Mouse (Mus musculus) right cerebral cortex, adult 18-20 months (tissue): Measurements from ENCODE around the gene Igfbp5.

Source experiments
- DNase-seq: peaks from one replicate; pipeline ENCODE4 v3.0.0; 2022; ENCODE audit warnings: mixed read lengths

The Igfbp5 gene

DNA sequence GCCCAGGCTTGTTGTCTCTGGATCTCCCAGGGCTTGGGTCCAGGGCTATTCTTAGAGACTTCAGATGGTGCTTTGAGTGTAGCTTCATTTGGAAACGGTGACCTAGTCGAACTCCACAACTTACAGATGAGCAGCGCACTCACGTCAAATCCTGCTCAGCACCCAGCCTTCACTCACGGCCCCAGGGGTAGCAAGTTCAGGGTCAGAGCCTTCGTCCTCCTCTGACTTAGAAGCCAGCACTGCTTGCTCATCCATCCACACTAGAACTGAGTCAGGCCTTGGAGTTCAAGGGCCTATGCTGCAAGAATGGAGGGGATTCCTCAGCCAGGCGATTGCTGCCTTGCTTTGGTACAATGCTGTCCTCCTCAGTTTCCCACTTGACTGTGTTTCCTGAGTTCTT is 34.9 kb downstream of the Igfbp5 start:
- no peak for DNase-seq

DNA sequence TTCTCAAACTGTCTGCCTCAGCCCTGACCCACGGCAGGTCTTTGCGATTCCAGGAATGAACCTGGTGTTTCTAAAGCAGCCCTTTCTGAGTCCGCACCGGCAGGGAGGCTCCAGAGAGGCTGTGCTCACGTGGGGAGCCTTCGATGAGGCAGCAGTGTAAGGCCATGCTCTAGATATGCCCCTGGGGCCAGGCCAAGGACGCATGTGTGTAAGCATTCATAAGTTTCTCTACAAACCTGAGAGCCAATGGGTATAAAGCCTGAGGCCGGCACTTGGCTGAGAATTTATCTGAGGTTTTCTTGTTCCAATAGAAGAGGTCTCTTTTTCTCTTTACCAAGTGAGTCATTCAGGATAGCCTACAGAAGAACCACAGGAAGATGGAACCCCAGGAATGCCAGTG is 35.3 kb downstream of the Igfbp5 start:
- DNase-seq, result no peak

DNA sequence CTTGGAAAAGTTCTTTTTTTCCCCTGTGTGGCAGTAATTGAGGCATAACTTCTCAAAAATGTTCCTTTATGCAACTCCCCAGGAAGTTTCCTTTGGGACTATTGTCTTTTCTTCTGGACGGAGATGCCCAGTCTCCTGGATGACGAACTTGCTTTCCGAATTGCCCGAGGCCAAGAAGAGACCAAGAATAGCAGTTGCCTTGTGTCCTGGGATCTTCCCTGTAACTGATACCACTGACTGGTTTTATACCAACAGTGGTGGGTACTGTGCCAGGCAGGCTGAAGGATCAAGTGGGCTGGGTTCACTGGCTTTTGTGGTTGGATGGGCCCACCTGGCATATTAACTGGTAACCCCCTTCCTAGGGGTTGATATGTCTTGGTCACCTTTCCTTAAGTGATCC is 41.1 kb downstream of the Igfbp5 start:
- no peak for DNase-seq

DNA sequence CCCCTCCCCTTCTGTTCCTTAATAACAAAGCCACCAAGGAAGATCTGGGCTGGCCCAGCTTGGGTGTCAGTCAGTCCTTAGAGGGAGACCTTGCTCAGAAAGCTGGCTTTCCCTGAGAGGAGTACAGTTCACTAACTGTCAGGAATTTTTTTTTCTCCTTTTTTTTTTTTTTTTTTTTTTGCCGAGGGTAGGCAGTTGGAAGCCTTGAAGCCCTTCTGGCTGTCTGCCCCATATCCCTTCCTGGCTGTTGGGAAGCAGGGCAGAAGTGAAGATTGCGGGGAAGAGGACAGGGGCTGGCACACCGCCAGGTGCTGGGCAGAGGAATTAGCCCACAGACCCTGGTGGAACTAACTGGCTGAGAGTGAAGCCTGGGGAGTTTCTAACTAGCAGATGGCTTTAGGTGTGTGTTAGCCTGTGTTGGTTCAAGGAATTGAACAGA is 42.0 kb downstream of the Igfbp5 start:
- no peak for DNase-seq

DNA sequence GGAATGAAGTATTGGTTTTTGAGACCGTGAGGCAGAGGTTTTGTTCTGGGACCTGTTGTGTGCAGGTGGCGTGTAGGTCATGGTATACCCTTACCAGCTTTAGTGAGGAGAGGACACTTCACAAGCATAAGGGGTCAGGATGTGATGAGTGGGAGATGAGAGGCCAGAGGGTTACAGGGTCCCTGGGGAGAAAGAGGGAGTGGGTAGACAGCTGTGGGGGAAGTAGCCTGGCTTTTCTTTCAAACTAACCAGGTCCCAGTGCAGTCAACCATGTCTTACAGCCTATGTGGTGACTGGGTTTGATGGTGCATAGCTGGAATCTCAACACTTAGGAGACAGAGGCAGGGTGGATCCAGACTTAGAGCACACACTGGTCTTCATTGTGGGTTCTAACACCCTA is 44.2 kb downstream of the Igfbp5 start:
- no peak for DNase-seq

DNA sequence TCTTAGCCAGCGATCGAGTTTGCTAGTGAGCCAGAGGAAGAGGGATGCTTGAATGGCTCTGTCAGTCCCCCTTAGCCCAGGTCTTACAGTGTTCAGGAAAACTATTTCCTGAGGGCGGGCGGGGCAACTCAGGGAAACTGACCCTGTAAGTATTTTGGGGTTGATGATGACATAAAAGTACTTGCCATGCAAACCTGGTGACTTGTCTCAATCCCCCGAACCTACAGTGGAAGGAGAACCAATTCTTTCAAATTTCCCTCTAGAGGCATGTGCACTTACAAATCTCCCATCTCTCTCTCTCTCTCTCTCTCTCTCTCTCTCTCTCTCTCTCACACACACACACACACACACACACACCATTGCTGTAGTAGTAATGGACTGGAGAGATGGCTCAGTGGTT is 45.8 kb downstream of the Igfbp5 start:
- DNase-seq, result no peak

DNA sequence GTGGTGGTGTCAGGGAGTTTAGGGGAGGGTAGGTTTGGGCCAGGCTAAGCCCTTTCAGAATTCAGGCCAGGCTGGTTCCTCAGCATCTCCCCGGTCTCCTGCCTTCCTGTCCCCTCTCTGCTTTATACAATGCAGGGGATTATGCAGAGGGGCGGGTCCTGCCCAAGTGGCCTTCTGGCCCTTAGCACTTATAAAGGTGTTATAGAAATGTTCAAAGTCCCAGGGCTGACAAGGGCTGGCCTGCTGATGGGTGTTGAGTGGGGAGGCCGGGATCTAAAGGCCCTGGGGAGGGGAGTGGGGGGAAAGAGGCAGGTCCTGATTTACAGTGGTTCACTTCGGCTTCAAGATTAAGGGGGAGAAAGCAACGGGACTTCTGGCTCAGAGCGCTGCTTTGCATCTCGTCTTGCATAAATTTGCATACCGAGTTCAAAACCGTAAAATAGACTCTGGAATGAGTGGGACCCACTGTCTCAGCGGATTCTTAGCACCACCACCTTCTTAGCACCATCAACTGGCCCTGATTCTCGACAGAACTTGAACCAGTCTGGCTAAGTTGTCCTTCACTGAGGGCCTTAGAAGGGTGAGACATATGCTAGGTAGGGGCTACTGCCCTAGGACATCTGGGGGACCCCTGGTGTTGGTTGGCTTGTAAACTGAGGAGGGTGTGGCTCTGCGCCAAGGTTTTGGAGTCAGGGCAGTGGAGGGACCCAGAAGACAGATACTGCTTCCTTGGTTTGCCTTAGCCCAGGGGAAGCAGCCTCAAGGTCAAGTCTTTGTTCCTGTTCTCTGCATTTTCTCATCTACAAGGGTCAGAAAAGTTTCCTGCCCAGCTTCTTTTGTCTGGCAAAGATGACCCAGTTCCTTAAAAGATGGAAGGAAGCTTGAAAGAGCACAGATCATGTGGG is 47.0 kb downstream of the Igfbp5 start:
- no peak for DNase-seq

DNA sequence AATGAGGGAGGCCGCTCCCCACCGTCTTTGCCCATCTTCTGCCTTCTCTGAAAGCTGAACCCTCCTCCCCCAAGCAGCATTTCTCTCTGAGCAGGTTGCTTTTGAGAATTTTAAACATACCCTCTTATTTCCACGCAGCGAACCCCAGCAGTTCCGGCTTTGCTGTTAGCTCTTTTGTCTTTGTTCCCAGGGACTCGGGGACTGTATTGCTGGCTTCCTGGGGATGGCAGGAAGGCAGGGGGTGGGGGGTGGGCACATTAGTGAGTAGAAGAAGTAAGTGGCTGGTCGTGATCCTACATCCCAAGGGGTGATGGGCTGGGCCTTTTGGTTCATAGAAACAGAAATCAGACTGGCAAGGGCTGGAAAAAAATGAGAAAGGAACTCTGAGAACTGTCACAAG is 47.8 kb downstream of the Igfbp5 start:
- no peak for DNase-seq

DNA sequence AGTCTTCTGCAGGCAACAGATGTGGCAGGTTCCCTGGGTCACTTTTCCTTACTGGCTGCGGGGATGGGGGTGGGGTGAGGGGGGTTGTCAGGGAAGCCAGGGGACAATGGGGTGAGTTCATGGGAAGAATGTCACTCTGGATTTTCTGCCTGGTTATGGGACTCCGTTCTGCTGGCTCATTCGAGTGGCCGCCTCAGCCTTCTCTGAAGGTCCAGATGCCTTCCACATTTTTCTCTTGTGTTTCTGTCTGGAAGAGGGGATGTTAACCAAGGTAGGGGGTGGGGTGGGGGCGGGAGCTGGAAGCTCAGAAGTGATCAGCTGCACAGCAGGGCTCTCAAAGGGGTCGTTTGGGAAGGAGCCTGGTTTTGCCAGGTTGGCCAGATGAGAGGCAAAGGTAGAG is 48.2 kb downstream of the Igfbp5 start:
- no peak for DNase-seq

DNA sequence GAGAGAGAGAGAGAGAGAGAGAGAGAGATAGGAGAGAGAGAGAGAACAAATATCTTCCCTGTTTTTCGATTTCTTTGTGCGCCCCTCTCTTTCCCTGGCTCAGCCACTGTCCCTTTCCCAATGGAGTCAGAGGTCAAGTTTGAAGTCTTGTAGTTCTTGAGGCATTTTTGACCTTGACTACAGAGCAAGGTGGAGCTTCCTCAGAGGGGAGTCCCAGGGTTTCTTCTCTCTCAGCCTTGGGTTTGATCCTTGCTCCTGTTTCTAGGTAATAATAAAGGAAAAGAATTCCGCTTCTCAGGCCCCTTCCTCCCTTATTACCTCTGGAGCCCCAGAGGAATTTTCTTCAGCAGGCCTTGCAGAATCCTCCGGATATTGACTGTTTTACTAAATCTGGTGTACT is 48.8 kb downstream of the Igfbp5 start:
- DNase-seq, result no peak

DNA sequence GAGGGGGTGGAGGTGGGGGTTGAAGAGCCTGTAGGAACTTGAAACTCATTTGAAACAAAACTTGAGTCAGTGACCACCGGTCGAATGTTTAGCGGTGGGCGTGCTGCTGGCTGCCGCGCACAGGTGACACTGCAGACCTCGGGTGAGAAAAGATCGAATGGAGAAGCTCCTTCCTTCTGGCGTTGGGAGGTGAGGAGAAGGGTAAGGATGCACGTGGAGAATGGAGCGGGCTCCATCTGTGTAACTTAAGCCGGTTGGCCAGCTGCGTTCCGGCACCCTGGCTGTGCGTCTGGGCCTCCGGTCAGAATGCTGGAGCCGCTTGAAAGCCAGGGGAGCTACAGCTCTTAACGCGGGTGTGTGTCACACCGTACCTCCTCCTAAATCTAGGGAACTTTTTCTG is 49.4 kb downstream of the Igfbp5 start:
- DNase-seq, result no peak

DNA sequence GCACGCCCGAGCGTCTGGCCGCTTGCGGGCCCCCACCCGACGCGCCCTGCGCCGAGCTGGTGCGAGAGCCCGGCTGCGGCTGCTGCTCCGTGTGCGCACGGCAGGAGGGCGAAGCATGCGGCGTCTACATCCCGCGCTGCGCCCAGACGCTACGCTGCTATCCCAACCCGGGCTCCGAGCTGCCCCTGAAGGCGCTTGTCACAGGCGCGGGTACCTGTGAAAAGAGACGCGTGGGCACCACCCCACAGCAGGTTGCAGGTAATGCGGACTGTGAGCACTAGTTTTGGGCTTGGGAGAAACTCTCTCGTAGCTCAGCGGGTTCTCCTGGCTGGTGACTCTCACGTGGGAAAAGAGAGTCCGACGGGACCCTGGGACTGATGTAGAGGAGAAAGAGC is 50.0 kb downstream of the Igfbp5 start:
- DNase-seq, result no peak

DNA sequence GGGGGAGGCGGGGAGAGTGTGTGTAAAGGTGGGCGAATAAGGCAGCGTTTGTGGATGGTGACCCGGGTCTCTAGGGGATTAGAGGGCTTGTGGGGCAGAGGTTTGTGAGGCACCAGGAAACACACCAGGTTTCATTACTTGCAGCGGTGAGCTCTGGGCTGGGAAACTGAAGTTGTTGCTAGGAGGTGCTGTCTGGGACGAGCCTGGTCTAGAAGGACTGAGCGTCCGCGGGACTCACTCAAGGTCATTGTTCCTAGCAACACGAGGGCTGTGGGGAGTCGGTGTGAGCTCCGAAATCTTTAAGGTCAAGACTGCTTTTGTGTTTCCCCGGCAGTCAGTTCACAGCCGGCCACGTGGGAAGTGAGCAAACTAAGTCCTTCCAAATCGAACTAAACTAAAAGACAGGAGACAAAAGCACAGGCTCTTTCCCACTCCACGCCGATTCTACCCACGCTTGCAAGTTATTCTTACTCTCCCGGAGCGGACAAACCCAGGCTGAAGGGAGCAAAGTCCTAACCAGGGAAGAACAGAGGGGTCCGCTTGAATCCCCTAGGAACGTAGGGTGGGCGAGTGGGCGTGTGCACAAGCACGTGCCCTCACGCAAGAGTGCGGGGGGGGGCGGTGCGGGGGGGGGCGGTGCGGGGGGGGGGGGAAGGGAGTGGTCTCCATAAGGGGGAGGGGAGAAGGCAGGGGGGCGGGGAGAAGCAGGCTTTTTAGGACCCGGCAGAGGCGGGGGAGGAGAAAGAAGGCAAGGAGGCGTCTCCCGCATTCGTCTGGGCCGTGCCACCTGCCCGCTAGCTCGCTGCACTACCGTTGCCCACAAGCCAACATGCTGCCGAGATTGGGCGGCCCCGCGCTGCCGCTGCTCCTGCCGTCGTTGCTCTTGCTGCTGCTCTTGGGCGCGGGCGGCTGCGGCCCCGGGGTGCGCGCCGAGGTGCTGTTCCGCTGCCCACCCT is 50.7 kb downstream of the Igfbp5 start, which contains the start of gene Igfbp2:
TSS of gene Igfbp2 (plus strand) at position 753 of the 956 bp plus-strand sequence.
- peak; percentile 24 for DNase-seq

DNA sequence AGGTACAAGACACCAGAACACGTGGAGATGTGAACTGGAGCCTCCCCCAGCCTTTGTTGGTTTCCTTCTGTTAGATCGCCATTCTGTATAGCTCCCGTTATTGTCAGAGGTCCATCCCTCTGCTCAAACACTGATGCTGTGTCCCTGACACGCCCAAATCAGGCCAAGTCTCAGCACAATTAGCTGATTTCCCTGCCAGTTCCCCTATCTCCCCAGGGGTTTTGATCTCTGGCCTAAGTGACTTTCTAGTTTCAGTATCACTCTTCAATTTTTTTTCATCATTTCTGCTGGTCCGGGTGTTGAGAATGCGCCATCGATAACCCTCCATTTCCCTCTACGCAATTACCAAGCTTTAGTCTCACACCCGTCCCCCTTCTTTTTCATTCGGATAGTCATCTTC is 51.8 kb downstream of the Igfbp5 start:
- DNase-seq, result no peak

DNA sequence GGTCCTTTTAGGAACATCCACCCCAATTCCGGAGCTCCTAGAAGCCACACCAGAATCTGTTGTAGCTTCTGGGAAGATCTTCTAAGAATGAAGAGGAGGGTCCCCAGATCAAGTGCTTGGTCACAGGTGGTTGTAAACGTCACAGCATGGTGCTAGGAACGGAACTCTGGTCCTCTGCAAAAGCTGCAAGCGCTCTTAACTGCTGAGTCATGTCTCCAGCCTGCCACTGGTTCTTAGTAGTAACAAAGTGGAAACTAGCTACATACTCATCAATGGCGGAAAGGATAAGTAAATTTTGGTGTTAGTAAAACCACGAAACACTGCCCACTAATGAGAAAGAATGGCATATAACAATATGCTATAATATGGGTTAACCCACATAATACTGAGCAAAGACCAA is 54.7 kb downstream of the Igfbp5 start:
- no peak for DNase-seq

DNA sequence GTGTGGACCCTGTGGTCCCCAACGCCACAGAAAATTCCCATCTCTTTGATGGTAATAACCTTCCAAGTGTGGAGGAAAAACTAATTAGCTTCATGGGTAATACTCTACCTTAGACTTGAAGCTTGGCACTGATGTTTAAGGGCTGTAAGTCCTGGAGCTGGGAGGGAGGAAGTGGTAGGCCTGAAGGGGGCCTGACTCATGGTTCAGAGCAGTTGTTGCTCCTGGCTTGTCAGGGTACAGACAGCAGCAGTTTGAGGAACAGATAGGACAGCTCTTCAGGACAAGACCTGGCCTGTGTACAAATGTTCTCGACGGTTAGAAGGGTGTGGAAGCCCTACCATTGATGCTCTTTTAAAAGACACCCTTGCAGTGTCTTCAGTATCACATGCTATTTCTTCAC is 59.1 kb downstream of the Igfbp5 start:
- DNase-seq, result no peak

DNA sequence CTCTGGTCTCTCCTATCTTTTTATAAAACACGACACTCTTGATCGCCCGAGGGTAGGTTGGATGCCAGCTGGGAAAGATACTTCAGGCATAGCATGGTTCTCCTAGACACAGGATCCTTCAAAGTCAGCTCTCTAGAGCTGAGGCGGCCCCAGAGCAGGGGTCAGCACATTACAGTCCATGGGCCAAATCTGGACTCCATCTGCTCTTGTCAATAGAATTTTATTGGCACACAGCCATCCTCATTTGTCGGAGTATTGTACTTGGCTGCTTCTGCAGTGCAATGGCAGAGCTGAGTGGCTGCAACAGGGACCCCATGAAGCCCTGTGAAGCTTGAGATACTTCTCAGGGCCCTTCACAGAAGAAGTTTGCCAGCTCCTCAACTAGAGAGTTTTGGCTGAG is 59.5 kb downstream of the Igfbp5 start:
- no peak for DNase-seq

DNA sequence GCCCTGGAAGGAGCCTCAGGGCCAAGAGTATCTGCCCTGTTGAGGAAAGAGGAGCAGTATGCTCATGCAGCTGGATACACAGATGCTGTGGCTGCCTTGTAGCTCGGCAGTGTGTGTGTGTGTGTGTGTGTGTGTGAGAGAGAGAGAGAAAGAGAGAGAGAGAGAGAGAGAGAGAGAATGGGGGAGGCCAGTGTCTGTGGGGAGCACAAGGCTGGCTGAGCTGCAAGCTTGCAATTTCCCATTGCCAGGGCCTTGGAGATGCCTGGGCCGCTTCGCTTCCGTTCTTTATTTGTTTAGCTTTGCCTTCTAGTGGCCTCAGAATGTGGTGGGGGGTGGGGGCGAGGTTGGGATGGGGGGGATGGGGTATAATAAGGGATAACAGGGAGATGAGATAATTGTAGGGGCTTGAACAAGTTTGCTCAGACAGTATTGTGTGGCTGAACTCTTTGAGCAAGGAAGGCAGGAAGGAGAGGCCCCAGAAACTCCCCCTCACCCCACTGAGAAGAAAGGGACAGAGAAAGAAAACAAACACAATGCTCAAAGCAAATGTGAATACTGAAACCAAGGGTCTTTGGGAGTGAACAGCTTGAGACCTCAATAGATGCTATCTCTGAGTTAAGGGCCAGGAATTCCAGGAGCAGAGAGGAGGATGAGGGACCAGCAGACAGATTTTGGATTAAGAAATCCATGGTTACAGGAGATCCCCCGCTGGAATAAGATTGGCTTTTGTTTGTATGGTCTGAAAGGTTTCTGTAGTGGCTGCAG is 60.9 kb downstream of the Igfbp5 start:
- no peak for DNase-seq

DNA sequence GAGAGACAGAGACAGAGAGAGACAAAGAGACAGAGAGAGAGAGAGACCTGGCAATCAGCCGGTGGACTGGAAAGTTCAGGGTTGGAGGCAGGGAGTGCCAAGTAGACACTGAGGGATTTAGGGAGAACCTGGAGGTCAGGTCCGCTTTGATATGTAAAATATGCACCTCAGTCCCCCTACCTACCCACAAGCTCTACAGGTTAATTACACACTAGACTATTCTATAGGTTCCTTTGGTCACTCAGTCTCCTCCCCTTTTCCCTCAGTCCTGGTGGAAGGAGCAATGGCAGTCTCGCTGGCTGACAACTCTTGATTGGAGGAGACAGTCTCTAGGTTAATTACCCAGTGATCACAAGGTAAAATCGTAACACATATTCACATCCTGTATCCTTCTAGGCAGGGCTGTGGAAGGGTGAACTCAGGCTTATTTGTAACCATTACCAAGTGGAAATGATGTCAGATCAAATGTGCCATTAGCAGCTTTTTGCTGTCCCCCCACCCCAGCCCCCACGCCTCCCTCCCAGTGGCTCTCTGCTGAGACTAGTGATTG is 61.5 kb downstream of the Igfbp5 start:
- DNase-seq, result no peak

DNA sequence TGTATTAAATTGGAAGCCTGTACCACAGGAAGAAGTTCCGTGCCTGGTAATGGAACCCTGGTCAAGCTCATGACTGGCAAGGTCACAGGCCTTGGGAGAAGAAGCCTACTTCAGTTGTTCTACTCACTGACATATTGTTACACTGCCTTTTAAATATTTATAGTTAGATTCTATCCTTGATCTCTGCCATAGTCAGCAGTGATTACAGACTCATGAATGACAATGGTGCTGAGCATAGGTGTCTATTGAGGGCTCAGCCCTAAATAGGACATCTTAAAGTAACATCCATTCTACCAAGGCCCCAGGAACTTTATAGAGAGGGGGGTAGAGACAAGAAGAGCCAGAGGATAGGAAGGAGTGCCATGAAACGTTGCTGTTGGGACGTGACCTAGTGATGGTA is 63.6 kb downstream of the Igfbp5 start:
- DNase-seq, result no peak

DNA sequence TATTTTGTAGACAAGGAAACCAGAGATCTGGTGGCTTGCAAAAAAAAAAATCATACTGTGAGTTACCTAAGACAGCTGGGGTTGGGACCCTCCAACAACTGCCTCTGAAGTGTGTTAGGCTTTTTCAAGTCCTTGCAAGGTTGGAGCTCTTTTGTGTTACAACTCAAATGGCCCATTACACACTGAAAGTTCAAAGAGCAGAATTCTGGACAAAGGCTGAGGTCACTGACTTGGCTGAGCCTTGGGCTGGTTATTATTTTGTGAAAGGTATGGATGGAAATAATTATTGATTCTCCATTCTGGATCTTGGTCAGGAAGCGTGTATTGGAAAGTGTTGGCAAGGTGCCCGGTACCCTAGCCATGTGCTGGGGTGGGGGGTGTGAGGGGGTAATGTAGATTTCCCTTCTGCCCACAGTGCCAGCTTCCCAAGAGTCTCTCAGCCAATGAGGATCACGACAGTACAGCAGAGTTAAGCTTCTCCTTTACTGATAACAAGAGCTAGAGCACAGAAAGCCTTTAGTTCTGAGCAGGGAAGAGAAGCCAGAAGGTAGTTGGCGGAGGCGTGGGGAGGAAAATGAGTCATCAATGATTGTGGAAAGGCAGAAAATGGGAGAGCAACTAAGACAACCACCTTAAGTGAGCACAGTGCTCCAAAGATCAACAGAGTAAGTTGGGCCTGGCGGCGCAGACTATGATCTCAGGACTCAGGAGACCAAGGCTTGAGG is 64.6 kb downstream of the Igfbp5 start:
- peak; percentile 79 for DNase-seq

DNA sequence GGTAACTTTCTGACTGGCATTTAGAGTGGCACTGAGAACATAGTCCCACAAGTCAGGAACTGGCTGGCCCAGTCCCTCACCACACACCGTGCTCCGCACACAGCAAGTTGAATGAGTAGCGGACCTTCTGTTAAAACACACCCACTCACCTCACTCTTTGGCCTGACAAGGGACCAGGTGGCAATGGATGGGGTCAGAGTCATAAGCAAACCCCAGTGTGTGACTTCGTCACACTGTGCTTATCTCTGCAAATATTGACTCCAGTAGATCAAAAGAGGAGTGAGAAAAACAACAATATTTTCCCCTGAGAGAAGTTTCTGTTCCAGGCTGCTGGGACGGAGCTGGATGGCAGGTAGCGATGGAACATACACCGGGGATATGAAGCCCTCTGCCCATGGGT is 65.4 kb downstream of the Igfbp5 start:
- DNase-seq, result no peak
